Mouse (Mus musculus) heart, adult 18-20 months (tissue): ENCODE data around the gene Sec11a. TPM values are rescaled to one million over a fixed set of nuclear protein-coding genes. Genes with fewer than 3 reads are reported as not detected.
"Not testable (repeated sequence)": the region's sequence is repeated elsewhere in the genome, so short reads cannot be mapped to it uniquely, and the experiment has no call there.

Source experiments
- DNase-seq, 2 experiments: peaks; one replicate each; pipeline ENCODE4 v3.0.0; 2021 to 2022; ENCODE audit warnings: mixed read lengths in 1 of 2
- long read RNA-seq, 2 experiments: library from polyadenylated mRNA; stranded (forward); transcript quantifications; one replicate each; pipeline ENCODE4 v2.0.0; 2021
- total RNA-seq, 2 experiments: library from RNA; stranded (reverse); gene quantifications; 2 replicates each; pipeline ENCODE4 v1.2.3; 2021

The Sec11a gene
- total RNA-seq: 10 to 100 TPM; 49.2 to 51.6 TPM
- long read RNA-seq, experiment 1, transcript Sec11a-201 (6 exons, 1,345 nt): major isoform, 29 of 31 reads
- long read RNA-seq, experiment 1, partial matches to known transcripts: 0 of 31 reads
- long read RNA-seq, experiment 1, other reads (novel, unspliced or antisense): 1 of 31 reads
- long read RNA-seq, experiment 2, transcript Sec11a-201 (6 exons, 1,345 nt): major isoform, 28 of 33 reads
- long read RNA-seq, experiment 2, partial matches to known transcripts: 1 of 33 reads
- long read RNA-seq, experiment 2, other reads (novel, unspliced or antisense): 4 of 33 reads

GRCm38 (mm10) chr7:80947445-80948350 is at the start of gene Sec11a:
Sec11a (minus strand) TSS chr7:80947780.
- peak; percentile 96 to 97 for DNase-seq

DNA sequence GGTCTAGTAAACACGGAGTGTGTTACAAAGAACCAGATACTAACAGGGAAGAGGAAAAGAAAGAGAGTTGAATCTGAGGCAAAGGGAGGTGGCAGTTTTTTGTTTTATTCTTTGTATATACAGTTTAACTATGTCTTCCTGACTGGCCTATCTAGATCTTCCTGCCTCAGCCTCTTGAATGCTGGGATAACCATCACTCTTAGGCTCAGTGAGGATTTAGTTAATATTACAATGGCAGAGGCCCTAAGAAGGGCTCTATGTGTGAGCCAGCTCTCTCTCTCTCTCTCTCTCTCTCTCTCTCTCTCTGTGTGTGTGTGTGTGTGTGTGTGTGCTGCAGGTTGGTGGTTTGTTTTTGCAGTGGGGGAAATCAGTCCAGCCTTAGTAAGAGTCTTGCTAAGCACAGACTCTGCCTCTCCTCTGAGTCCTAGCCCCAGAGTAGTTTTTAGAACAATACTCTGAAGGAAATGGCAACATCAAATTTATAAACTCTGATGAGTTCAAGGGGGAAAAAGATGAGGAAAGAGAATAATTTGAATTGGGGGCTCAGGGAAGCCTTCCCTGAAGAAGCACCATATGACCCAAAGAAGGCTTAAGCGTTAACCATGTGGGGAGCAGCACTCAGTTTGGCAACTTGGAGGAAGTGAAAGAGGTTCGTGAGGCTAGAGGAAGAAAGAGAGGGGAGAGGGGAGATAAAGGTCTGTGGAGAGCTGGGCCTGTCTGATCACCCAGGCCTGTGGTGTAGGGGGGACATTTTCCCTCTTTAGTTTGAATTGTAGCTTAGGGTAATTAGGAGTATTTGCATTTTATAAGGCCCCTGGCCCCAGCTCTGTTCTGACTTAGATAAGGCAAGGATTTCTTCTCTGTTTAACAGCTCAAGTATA is 47.9 kb upstream of the Sec11a start:
- DNase-seq: no peak

DNA sequence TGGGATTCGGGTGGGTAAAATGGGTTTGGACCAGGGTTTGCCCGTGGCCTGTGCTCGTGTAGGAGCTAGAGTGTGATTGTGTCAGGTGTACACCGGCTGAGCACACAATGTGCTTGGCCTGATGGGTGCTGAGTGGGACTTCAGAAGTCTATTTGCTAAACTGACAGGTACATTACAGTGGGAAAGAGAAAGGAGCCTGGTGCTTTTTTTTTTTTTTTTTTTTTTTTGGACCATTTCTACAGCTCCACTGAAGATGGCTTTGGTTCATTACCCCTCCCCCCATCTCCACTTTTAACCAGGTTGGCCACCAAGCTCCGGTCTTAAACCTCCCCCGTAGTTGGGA is 47.1 kb upstream of the Sec11a start:
- no peak for DNase-seq

DNA sequence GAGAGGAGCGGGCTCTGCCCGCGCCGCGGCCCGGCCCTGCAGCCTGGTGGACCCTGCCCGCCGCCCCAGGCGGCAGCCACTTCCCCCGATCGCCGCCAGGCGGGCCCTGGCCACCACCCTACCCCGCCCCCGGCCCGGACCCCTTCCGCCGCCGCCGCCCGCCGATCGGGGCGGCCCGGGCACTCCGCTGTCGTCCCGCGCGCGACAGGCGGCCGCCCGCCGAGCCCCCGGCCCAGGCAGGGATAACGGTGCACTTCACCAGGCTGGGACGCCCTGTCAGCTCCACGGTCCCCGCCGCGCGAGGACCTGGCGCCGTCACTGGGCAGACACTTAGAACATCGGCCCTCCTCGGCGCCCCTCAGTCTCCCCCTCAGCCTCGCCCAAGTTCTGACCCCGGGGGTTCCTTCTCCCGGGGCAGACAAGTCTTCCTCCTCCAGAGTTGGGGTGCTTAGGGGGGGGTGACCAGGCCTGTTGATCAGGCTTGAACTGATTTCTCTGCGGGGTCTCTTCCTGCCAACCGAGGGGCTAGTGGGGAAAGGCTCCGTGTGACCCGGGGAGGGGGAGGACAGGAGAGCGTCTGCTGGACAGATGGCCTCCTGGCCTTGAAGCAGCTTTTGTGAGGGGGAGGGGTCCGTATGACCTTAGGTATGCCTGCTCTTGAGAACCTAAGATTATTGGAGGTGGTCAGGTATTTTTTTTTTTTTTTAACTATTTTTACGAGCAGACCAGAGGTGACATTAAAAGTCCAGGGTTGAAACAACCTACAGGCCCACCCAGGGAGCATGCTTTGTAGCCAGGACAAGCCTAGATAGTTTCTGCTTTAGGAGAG is 46.5 kb upstream of the Sec11a start:
- no peak for DNase-seq

DNA sequence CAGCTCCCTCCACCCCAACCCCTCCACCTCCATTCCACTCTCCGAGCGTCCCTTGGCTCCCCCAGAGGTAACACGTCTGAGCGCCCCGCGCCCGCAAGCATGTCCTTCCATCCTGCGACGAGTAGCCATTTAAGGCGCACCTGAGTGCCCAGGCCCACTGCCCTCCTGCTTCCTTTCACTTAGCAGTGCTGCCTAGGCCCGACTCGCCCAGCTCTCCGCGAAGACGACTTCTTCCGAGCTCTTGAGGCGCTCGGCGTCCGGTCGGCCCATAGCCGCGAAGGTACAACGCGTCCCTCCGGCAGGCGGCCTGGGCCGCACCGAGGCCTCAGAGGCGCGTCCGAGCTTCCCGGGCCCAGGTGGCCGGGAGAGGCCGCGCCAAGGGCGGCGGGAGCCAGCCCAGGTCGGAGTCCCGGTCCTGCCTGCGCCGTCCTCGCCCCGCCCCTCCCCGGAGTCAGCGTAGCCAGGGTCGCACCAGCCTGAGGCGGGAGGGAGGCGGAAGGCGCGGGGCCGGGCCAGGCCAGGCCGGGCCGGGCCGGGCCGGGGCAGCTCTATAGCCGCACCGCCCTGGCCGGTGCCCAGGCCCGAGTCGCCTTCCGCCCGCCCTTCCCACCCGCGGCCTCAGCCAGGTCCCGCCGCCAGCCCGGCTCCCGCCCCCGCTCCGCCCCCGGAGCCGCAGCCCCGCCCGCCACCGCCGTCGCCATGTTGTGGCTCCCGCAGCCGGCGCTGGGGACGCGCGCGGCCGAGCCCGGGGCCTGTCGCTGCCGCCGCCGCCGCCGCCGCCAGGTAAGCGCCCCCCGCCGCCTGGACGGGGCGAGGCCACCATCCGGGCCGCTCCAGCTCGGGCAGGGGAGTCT is 45.6 kb upstream of the Sec11a start, which contains the start of gene Zfp592:
Gene Zfp592 (plus strand): TSS at position 702 of the 854 bp plus-strand sequence.
- peak; percentile 87 to 90 for DNase-seq

GRCm38 (mm10) chr7:80992631-80992979 is 45.0 kb upstream of the Sec11a start:
- DNase-seq: peak in 1 of 2 experiments; percentile 44

GRCm38 (mm10) chr7:80992063-80992462 is 44.5 kb upstream of the Sec11a start:
- no peak for DNase-seq

DNA sequence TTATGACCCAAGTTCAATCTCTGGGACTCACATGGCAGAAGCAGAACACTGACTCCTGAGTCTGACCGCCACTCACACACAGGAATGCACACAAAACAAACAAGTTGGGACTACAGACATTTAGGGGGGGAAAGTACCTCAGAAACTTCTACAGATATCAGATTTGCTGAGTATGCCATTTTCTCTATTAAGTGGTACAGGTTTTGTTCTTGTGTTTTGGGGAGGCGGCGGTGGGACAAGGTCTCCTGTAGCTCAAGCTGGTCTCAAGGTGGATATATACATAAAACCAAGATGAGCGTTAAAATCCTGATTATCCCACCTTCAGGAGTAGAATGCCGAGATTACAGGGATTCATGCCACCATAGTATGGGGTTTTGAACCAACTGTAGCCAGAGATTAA is 44.0 kb upstream of the Sec11a start:
- DNase-seq: no peak

DNA sequence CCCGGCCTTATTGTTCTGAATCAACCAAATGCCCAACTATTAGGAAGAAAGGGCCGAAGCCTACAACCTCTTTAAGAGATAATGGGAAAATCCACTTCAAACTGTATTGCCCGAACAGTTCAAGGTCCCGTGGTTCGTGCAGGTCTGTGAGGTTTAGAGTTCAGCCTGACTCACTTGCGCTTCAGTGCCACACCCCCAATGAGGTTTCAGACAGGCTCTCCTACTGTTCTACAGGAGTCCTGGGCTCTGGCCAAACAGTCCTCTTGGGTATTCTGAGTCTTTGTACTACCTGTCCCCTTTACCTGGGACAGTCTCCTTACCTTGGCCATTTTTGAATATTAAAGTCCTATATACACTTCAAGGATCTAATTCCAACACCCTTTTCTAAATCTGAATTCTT is 42.7 kb upstream of the Sec11a start:
- DNase-seq: no peak

DNA sequence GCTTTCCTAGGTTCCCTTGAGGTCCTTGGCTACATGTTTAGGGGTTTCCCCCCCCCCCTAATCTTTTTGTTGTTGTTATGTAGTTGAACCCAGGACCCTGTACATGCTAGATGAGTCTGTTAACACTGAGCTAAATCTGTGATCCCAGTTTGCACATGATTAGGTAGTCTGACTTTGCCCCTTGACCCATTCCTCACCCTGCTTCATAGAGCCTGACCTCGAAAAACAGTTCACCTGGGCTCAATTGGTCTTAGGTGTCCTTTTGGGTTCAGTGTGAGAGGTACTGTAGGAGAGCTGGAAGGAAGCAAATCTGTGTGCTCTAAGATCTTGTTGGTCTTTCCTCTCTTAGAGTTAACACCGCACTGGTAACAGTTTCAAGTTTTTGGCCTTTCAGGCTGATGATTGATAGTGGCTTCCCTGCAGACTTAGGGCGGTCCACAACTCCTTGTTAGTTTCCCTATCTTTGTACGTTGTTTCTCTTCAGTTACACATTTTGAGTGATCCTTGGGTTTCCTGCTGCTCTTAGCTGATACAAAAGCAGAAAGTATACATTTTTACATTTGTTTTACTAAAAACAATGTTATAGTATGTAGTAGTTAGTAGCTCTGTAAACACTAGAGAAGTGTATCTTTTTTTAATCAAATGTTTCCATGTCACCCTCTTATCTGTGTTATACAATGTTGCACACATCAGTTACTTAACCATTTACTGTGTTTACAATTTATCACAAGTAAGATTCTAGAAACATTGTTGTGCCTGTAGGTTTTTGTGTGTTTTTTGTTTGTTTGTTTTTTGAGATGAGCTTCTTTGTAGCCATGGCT is 40.4 kb upstream of the Sec11a start:
- DNase-seq: no peak

DNA sequence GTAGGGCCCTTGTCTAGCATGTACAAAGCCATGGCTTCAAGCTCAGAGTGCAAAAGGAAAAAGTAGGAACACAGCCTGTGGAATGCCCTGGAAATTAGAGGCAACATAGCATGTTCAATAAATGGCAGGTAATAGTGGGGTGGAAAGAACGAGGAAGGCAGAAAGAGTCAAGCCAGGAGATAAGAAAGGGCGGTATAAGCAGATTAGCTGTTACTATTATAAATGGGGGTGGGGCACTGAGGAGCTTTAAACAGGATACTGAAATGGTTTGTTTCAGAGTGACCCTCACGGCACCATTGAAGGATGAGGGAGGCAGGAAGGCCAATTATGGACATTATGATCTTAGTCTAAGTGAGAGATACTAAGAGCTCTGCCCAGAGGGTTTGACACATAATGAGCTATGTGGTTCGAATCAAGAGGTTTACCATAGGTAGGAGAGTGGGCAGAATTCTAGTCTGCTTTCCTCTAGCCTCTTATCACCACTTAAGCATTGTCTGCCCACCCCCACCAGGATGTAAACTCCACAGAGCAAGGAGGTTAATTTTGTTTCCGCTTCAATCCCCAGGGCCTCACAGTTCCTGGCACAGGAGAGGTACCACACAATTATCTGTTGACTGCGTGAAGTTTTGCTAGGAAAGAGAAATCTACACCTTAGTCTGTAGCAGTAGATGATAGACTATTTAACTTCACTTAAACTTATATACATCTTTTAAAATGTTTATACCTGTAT is 39.0 kb upstream of the Sec11a start:
- no peak for DNase-seq

DNA sequence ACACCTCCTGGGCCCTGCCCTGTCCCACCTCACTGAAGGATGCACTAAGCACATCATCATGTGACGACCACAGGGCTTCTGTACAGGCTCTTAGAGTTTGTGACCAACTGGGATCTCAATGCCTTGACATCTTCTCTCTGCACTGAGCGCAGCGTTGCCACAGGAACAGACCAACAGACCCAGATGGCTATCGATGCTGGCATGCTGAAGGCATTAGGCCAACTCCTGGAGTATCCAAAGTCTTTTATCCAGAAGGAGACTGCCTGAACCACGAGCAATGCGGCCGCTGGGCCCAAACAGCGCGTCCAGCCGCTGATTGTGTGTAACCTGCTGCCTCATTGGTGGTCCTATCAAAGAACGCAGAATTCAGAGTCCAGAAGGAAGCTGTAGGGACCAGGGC is 33.0 kb upstream of the Sec11a start:
- no peak for DNase-seq

GRCm38 (mm10) chr7:80973638-80974015 is 26.0 kb upstream of the Sec11a start:
- not testable (repeated sequence) for DNase-seq

DNA sequence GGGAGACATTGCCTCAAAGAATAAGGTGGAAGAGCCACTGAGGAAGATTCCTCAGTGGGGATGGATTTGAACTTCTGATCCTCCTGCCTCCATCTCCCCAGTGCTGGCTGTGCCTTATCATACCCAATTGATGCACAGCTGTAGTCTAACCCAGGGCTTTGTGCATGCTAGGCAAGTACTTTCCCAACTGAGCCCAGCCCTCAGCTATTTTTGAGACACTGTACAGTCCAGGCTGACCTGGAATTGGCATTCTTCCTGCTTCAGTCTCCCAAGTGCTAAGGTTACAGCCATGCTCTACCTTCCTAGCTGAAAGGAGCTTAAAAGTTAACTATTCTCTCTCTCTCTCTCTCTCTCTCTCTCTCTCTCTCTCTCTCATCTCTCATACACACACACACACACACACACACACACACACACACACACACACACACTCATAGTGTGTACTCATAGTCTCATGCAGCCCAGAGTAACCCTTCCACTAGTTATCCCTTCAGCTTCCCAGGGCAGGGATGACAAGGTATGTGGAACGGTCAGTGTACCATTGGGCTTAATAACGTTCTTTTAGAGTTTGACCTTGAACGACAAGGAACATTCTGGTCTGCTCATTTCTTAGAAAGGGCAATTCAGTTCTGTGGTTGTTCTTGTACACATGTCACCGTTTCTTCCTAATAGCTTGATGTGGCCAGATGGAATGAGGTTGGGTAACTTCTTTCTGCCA is 25.5 kb upstream of the Sec11a start:
- DNase-seq: peak in 1 of 2 experiments; percentile 12

DNA sequence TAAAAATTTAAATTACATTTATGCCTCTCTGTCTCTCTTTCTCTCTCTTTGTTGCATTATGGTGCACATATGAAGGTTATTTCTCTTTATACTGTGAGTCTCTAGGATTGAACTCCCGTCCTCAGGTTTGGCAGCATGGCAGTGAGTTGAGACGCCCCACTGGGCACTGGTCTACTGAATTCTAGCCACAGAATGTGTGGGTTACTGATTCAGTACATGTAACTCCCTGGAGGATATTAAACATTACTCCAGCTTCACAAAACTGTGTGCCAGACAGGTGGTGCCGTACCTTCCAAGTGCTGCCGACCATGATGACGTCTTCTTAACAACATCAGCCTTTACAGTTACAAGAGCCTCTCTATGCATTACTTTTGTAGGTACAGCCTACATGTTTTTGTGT is 24.5 kb upstream of the Sec11a start:
- no peak for DNase-seq

DNA sequence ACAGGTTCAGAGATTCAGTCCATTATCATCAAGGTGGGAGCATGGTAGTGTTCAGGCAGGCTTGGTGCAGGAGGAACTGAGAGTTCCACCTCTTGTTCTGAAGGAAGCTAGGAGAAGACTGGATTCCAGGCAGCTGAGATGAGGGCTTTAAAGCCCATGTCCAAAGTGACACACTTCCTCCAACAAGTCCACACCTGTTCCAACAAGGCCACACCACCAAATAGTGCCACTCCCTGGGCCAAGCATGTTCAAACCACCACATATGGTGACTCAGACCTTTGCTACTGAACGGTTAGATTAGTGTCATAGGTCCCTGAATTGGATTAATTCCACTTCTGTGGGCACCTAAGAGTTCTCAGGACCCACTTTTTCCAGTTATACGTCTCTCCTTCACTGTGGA is 23.8 kb upstream of the Sec11a start:
- no peak for DNase-seq

GRCm38 (mm10) chr7:80970913-80971312 is 23.3 kb upstream of the Sec11a start:
- peak; percentile 50 to 53 for DNase-seq

- no peak for DNase-seq
Measured at GRCm38 (mm10) chr7:80962799-80963198, 15.2 kb upstream of the Sec11a start.
